Mouse (Mus musculus) cortical plate, adult 2 months (tissue): ENCODE measurements around the gene Cd19.

Source experiments
- CTCF ChIP-seq: fragments of 200-500 bp; IDR thresholded peaks from 2 replicates; pipeline ENCODE4 v1.5.1; 2011; ENCODE audit warnings: mild to moderate bottlenecking, control low read depth, low read length; ENCODE audit not compliant: insufficient read depth; ENCODE audit errors: extremely low read depth
- POLR2A ChIP-seq: fragments of 200-500 bp; IDR thresholded peaks from 2 replicates; pipeline ENCODE4 v1.6.1; 2011; ENCODE audit warnings: mild to moderate bottlenecking, low read length, control low read depth; ENCODE audit not compliant: insufficient read depth; ENCODE audit errors: extremely low read depth

DNA sequence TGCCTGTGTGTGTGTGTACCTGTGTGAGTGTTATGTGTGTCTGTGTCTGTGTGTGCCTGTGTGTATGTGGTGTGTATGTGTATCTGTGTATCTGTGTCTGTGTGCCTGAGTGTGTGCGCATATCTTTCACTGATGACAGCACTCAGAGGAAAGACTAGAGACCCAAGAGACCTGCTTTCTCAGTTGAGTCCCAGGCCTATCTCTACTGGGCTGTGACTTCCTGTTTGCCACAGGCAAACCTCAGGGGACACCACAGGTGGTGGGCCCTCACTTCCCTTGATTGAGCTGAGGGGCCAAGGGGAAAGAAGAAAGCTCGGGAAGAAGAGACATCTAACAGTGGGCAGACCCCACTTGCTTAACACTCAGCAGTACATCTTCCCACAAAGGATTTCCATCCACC, 1.9 kb upstream of the Cd19 start:
- no peak for TF ChIP-seq POLR2A
- no peak for TF ChIP-seq CTCF
